Mouse (Mus musculus) ES-E14 (cell line): Measurements from ENCODE around the gene Ppm1d. TPM values are rescaled to one million over a fixed set of nuclear protein-coding genes. Genes with fewer than 3 reads are reported as not detected.
A peak's percentile ranks its signal among the peaks of the same experiment; 100 is the strongest.

ENCODE experiments used
- DNase-seq: peaks from one replicate; pipeline ENCODE4 v3.0.0-alpha.2; 2013; ENCODE audit warnings: low read depth, low spot score
- H3K27ac ChIP-seq: 2 replicates; pipeline ENCODE4 v1.5.1; 2012; ENCODE audit warnings: low read depth, mild to moderate bottlenecking, low read length, moderate library complexity, mixed read lengths; ENCODE audit not compliant: poor library complexity, insufficient read depth, severe bottlenecking
- H3K36me3 ChIP-seq: 2 replicates; pipeline ENCODE4 v1.6.1; 2012; ENCODE audit warnings: mild to moderate bottlenecking, low read length, moderate library complexity, mixed read lengths; ENCODE audit not compliant: control insufficient read depth, poor library complexity, insufficient read depth, severe bottlenecking
- H3K4me1 ChIP-seq, 2 experiments: fragments of 150-350 bp in 1 of 2; sonication (generic) in 1 of 2; 2 replicates each; pipeline ENCODE4 v1.6.1; 2012; ENCODE audit warnings: low read length in 2 of 2, mild to moderate bottlenecking in 1 of 2, mixed read lengths in 1 of 2; ENCODE audit not compliant: control insufficient read depth in 2 of 2, insufficient read depth in 2 of 2, poor library complexity in 1 of 2
- H3K4me3 ChIP-seq, 2 experiments: fragments of 150-350 bp in 1 of 2; sonication (generic) in 1 of 2; 2 replicates each; pipeline ENCODE4 v1.5.1; 2012; ENCODE audit warnings: low read length in 2 of 2, low read depth in 1 of 2, mild to moderate bottlenecking in 1 of 2, mixed read lengths in 1 of 2; ENCODE audit not compliant: insufficient read depth in 1 of 2, poor library complexity in 1 of 2, severe bottlenecking in 1 of 2
- H3K9ac ChIP-seq: 2 replicates; pipeline ENCODE4 v1.6.1; 2012; ENCODE audit warnings: low read depth, mild to moderate bottlenecking, low read length, mixed read lengths; ENCODE audit not compliant: poor library complexity, insufficient read depth, severe bottlenecking
- H3K9me3 ChIP-seq: fragments of 150-350 bp; sonication (generic); 2 replicates; pipeline ENCODE4 v1.6.1; 2012; ENCODE audit warnings: low read depth, mild to moderate bottlenecking, low read length; ENCODE audit not compliant: control insufficient read depth, insufficient read depth
- CHD2 ChIP-seq: IDR thresholded peaks from 2 replicates; pipeline ENCODE4 v1.6.1; 2014; ENCODE audit warnings: mild to moderate bottlenecking, low read depth, low read length, inconsistent platforms
- HCFC1 ChIP-seq: IDR thresholded peaks from 2 replicates; pipeline ENCODE4 v1.6.1; 2012; ENCODE audit warnings: low read length, inconsistent platforms, borderline replicate concordance; ENCODE audit not compliant: insufficient read depth
- MAFK ChIP-seq: IDR thresholded peaks from 2 replicates; pipeline ENCODE4 v1.6.1; 2014; ENCODE audit warnings: mild to moderate bottlenecking, low read depth, low read length, inconsistent platforms; ENCODE audit not compliant: insufficient read depth
- ZC3H11A ChIP-seq: IDR thresholded peaks from 2 replicates; pipeline ENCODE4 v1.6.1; 2012; ENCODE audit warnings: low read depth, mild to moderate bottlenecking, inconsistent platforms, low read length, borderline replicate concordance
- ZNF384 ChIP-seq: IDR thresholded peaks from 2 replicates; pipeline ENCODE4 v1.6.1; 2012; ENCODE audit warnings: low read depth, low read length, inconsistent platforms
- in situ Hi-C, 2 experiments: fragments of 600-800 bp; cut with MboI; formaldehyde crosslinking; loops; one replicate each; pipeline ENCODE4 v1.15.1; 2025; ENCODE audit warnings: low sequenced_read_pairs in 2 of 2, inconsistent platforms in 1 of 2; ENCODE audit not compliant: unreplicated experiment in 2 of 2
- total RNA-seq: library from RNA; depleted of rRNA; stranded (reverse); fragments of 300-350 nt; gene quantifications from 2 replicates; pipeline ENCODE4 v1.2.3, GENCODE M21; 2012; rRNA removed

The Ppm1d gene
- 15.4 and 18.2 TPM in 2 replicates for total RNA-seq

- in situ Hi-C loops, result no loop called here
- Histone ChIP-seq H3K4me3 (peak within 1 kb of the TSS; percentile 76 to 90), H3K9me3 (no peaks in the 10 kb centered on the region), H3K36me3 (no peaks in the 10 kb centered on the region), H3K27ac (peak within 1 kb of the TSS; percentile 38), H3K9ac (peak within 1 kb of the TSS; percentile 84), H3K4me1 (peaks cover 0 to 3% of the 10 kb centered on the region in 2 experiments; a peak in 1 of 4 replicates)
- TF ChIP-seq ZC3H11A (no peak), MAFK (no peak), HCFC1 (no peak; the same call in 1 of the 2 replicates), CHD2 (peak; percentile 80), ZNF384 (no peak)
- peak; percentile 100 for DNase-seq
These were observed at the start of gene Ppm1d for GRCm38 (mm10) chr11:85310713-85311574. Ppm1d (plus strand) TSS chr11:85311244.

GRCm38 (mm10) chr11:85264635-85265034, 46.4 kb upstream of the Ppm1d start:
- Histone ChIP-seq H3K4me1 (no peaks in the 10 kb centered on the region), H3K9me3 (no peaks in the 10 kb centered on the region), H3K27ac (no peak overlapping the region), H3K36me3 (no peaks in the 10 kb centered on the region), H3K4me3 (no peak overlapping the region), H3K9ac (no peak overlapping the region)
- in situ Hi-C loops, result no loop called here
- TF ChIP-seq CHD2 (no peak), ZNF384 (no peak), MAFK (no peak), HCFC1 (no peak)
- no peak for DNase-seq

- Histone ChIP-seq H3K36me3 (no peaks in the 10 kb centered on the region), H3K4me3 (no peak overlapping the region), H3K27ac (no peak overlapping the region), H3K9ac (no peak overlapping the region), H3K9me3 (no peaks in the 10 kb centered on the region), H3K4me1 (0 out of 4 replicates have a peak, but pooled peaks cover 0 to 2% of the 10 kb centered on the region in 2 experiments)
- no peak for TF ChIP-seq ZC3H11A
- no peak for TF ChIP-seq ZNF384
- no peak for TF ChIP-seq MAFK
- TF ChIP-seq HCFC1, result no peak
- TF ChIP-seq CHD2, result no peak
- no peak for DNase-seq
- in situ Hi-C loops, result no loop called here
These were observed 43.7 kb upstream of the Ppm1d start for GRCm38 (mm10) chr11:85267393-85267792.

GRCm38 (mm10) chr11:85270631-85271030, 40.4 kb upstream of the Ppm1d start:
- no peak for TF ChIP-seq ZC3H11A
- no peak for TF ChIP-seq ZNF384
- TF ChIP-seq HCFC1, result no peak
- no peak for TF ChIP-seq CHD2
- TF ChIP-seq MAFK, result no peak
- Histone ChIP-seq H3K27ac (no peak overlapping the region; the same call in 1 of the 2 replicates), H3K4me1 (0 out of 4 replicates have a peak, but pooled peaks cover 0 to 2% of the 10 kb centered on the region in 2 experiments), H3K9ac (no peak overlapping the region), H3K9me3 (no peaks in the 10 kb centered on the region), H3K36me3 (no peaks in the 10 kb centered on the region), H3K4me3 (no peak overlapping the region)
- in situ Hi-C loops, result no loop called here
- DNase-seq, result peak; percentile 79
